Mouse (Mus musculus): ENCODE measurements at regions not wholly inside any gene's neighbourhood (a gene's known extent, or its start where the extent isn't known, plus 50 kb on each side); places are given as distances from the start of the nearest gene placed in this dataset.

- TF ChIP-seq GATA4 (IDR thresholded peaks at IDR 0.05; ENCODE audit: insufficient replicate concordance, low read length) = no peak
Measured at GRCm38 (mm10) chr17:47178705-47179104, 168.3 kb upstream of the Ubr2 start.

GRCm38 (mm10) chr17:47177671-47178246 is 167.4 kb upstream of the Ubr2 start:
- TF ChIP-seq GATA4 (IDR thresholded peaks at IDR 0.05; ENCODE audit: insufficient replicate concordance, low read length) = no peak

GRCm38 (mm10) chr17:47176328-47176727 is 166.0 kb upstream of the Ubr2 start:
- TF ChIP-seq GATA4 (IDR thresholded peaks at IDR 0.05; ENCODE audit: insufficient replicate concordance, low read length) = no peak

GRCm38 (mm10) chr17:47174748-47175215 is 164.4 kb upstream of the Ubr2 start:
- peak; percentile 86; the same call in 1 of the 2 replicates for TF ChIP-seq GATA4 (IDR thresholded peaks at IDR 0.05; ENCODE audit: insufficient replicate concordance, low read length)

- no peak for TF ChIP-seq GATA4 (IDR thresholded peaks at IDR 0.05; ENCODE audit: insufficient replicate concordance, low read length)
Measured at GRCm38 (mm10) chr17:47171801-47172200, 161.4 kb upstream of the Ubr2 start.

- TF ChIP-seq GATA4 (IDR thresholded peaks at IDR 0.05; ENCODE audit: insufficient replicate concordance, low read length) = no peak
Measured at GRCm38 (mm10) chr17:47170978-47171593, 160.7 kb upstream of the Ubr2 start.

- TF ChIP-seq GATA4 (IDR thresholded peaks at IDR 0.05; ENCODE audit: insufficient replicate concordance, low read length) = no peak
Measured at GRCm38 (mm10) chr17:47168105-47168504, 157.7 kb upstream of the Ubr2 start.

- no peak for TF ChIP-seq GATA4 (IDR thresholded peaks at IDR 0.05; ENCODE audit: insufficient replicate concordance, low read length)
Measured at GRCm38 (mm10) chr17:47163677-47164340, 153.5 kb upstream of the Ubr2 start.

GRCm38 (mm10) chr17:47162459-47162858 is 152.1 kb upstream of the Ubr2 start:
- TF ChIP-seq GATA4 (IDR thresholded peaks at IDR 0.05; ENCODE audit: insufficient replicate concordance, low read length) = no peak

GRCm38 (mm10) chr17:47156237-47156636 is 145.9 kb upstream of the Ubr2 start:
- no peak for TF ChIP-seq GATA4 (IDR thresholded peaks at IDR 0.05; ENCODE audit: insufficient replicate concordance, low read length)

GRCm38 (mm10) chr17:47151557-47152278 is 141.4 kb upstream of the Ubr2 start:
- no peak for TF ChIP-seq GATA4 (IDR thresholded peaks at IDR 0.05; ENCODE audit: insufficient replicate concordance, low read length)

- no peak for TF ChIP-seq GATA4 (IDR thresholded peaks at IDR 0.05; ENCODE audit: insufficient replicate concordance, low read length)
Measured at GRCm38 (mm10) chr17:47151193-47151556, 140.8 kb upstream of the Ubr2 start.

GRCm38 (mm10) chr17:47150636-47151035 is 140.3 kb upstream of the Ubr2 start:
- no peak for TF ChIP-seq GATA4 (IDR thresholded peaks at IDR 0.05; ENCODE audit: insufficient replicate concordance, low read length)

- no peak for TF ChIP-seq GATA4 (IDR thresholded peaks at IDR 0.05; ENCODE audit: insufficient replicate concordance, low read length)
Measured at GRCm38 (mm10) chr17:47149662-47150061, 139.3 kb upstream of the Ubr2 start.

GRCm38 (mm10) chr17:47149158-47149557 is 138.8 kb upstream of the Ubr2 start:
- no peak for TF ChIP-seq GATA4 (IDR thresholded peaks at IDR 0.05; ENCODE audit: insufficient replicate concordance, low read length)

- no peak for TF ChIP-seq GATA4 (IDR thresholded peaks at IDR 0.05; ENCODE audit: insufficient replicate concordance, low read length)
Measured at GRCm38 (mm10) chr17:47146640-47147039, 136.3 kb upstream of the Ubr2 start.

All from liver, adult (tissue).